Mouse (Mus musculus) right cerebral cortex, adult 18-20 months (tissue): ENCODE measurements around the gene Nmrk1.
A peak's percentile ranks its signal among the peaks of the same experiment; 100 is the strongest.

ENCODE experiments used
- DNase-seq: peaks from one replicate; pipeline ENCODE4 v3.0.0; 2022; ENCODE audit warnings: mixed read lengths

Nmrk1 gene

GRCm38 (mm10) chr19:18654984-18655383 is 23.2 kb downstream of the Nmrk1 start:
- no peak for DNase-seq

DNA sequence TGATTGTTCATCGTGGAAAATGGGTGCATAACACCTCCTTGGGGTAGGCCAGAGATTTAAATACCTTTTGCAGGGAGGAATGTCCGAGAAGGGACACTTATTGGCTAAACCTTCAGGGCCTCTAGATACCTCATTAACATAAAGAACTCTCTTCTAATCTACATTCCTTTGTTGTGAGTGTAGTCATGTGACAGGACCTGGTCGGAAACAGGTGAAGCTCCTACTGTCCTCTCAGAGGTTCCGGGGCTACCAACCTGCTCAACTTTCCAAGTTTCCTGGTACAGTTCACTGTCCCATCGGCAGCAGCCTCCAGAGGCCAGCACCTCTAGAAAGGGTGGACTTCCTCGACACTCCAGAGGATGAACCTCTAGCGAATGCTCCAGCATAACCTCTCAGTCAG is 24.2 kb downstream of the Nmrk1 start:
- DNase-seq = no peak

DNA sequence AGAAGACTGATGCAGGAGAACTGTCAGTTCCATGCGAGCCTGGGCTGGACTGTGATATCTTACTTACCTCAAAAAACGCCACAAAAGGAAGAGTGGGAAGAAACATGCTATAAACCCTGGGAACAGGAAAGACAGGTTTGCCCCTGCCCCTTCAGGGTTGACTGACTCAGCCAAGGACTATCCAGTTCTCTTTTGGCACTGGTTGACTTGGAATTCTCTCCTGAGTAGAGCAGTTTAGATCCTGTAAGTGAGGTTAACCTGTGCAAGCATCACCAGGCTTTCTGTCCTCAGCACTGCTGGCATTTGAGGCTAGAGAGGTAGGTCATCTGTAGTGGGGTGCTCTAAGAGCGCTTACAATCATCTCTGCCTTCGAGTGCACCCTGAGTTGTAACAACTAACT is 26.7 kb downstream of the Nmrk1 start:
- no peak for DNase-seq

DNA sequence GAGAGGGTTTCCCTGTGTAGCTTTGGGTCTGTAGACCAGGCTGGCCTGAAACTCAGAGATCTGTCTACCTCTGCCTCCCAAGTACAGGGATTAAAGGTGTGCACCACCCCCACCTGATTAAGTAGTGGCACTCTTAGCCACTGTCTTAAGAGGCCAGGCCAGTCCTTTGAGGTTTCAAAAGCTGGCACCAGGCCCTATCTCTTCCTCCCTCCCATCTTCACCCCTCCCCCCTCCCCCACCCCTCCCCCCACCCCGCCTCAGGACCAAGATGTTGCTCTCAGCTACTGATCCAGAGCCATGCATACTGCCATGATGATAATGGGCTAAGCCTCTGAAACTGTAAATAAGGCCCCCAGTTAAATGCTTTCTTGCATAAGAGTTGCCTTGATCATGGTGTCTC is 27.6 kb downstream of the Nmrk1 start:
- no peak for DNase-seq

DNA sequence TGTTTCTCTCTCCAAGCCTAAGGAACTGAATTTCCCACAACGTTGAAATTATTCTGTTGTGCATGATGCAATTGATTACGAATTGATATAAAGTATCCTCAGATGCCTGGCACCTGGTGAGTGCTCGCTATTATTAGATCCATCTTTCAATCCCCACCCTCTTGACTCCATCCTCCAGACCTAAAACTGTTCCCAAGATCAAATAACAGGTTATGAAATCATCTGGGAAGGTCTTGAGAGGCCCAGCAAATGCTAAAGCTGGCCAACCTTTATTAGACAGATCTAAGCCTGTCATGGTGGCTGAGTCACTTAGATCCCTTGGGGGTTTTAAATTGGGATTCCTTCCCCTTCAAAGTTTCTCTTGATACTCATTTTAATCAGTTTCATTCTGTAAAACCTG is 28.7 kb downstream of the Nmrk1 start:
- no peak for DNase-seq

DNA sequence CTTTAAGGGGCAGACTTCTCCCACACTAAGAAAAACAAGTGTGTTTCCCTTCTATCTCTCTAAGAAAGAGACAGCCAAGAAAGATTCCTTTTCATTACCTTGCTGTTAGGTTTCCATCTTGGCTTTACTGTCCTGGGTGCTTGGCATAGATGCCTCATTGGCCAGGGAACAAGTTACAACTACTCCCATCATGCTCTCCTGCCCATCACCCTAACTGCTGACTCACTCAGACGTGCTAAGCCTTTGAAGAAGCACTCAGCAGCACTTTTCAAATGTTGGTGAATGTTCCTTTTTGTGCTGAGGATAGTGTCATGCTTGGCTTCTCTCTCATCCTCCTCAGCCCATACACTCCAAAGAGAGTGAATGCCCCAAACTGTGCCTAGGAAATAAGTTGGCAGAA is 29.9 kb downstream of the Nmrk1 start:
- DNase-seq = no peak

DNA sequence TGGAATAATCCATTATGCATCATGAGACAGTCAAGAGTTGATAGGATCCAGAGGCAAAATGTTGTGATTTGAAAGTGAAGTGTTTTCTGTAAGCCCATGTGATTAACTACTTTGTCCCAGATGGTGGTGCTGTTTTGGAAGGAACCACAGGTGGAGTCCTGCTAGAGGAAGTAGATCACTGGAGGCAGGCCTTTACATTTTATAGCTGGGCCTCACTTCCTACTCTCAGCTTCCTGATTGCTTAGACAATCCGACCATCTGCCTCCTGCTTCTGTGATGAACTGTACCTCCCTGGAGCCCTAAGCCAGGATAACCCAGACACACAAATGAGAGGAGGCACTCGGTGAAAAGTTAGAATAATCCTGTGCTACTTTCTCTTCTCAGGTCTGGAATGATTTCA is 32.2 kb downstream of the Nmrk1 start:
- no peak for DNase-seq

DNA sequence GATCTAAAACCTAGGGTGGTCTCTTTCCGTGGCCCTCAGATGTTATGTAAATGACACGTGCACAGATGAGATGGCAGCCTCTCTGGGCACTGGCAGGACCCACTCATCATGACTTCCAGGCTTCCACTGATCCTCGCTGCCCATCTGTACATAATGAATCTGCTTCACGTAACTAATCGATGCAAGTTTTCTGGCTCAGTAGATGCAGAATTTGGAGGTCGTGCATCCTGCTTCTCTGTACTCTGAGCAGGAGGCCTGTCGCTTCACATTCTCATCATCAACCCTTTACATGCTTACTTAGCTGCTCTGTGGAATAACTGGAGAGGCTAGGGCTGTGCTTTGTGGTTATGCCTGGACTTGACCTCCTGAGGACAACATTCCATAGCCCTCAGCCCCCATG is 35.2 kb downstream of the Nmrk1 start:
- DNase-seq = no peak

GRCm38 (mm10) chr19:18669551-18669950 is 37.8 kb downstream of the Nmrk1 start:
- DNase-seq = no peak

DNA sequence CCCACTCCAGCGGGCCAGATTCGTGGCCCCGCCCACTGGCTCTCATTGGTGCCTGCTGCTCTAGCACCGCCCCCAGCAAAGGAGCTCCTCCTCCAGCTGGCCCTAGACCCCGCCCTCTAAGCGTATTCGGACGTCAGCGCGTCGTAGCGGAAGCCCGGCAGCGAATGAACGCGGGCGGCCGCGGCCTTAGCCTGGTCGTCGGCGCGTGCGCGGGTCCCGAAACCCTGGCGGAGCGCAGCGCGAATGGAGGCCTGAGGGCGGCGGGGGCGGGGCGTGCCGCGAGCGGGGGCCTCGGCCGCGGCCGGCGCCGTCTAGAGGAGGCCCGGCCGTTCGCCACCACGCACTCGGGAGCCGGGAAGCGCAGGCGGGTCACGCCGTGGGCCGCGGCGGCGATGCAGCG is 38.9 kb downstream of the Nmrk1 start, which contains the start of gene Carnmt1:
Carnmt1 (plus strand) TSS at position 157 of the 400 bp plus-strand sequence.
- DNase-seq = peak; percentile 98

- DNase-seq = peak; percentile 62
These were observed 39.4 kb downstream of the Nmrk1 start for GRCm38 (mm10) chr19:18671056-18671741.

- no peak for DNase-seq
These were observed 40.7 kb downstream of the Nmrk1 start for GRCm38 (mm10) chr19:18672498-18672897.

- no peak for DNase-seq
These were observed 41.4 kb downstream of the Nmrk1 start for GRCm38 (mm10) chr19:18673116-18673515.

DNA sequence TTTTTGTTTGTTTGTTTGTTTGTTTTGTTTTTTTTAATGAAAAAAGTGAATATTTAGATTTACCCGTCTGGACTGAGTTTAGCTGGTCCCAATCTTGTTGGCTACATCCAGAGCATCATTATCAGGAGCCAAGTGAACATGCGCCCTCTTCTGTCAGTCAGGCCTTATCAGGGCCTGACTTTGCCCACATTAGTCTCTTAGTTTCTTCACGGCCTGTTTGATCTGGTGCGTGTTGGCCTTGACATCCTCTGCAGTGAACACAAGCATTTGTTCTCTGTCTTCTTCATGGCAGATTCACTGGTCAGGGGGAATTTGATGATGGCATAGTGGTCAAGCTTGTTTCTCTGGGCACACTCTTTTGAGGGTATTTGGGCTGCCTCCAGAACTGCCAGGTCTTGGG is 50.4 kb downstream of the Nmrk1 start:
- no peak for DNase-seq

- DNase-seq = peak; percentile 13
These were observed 55.8 kb downstream of the Nmrk1 start for GRCm38 (mm10) chr19:18687556-18687955.

DNA sequence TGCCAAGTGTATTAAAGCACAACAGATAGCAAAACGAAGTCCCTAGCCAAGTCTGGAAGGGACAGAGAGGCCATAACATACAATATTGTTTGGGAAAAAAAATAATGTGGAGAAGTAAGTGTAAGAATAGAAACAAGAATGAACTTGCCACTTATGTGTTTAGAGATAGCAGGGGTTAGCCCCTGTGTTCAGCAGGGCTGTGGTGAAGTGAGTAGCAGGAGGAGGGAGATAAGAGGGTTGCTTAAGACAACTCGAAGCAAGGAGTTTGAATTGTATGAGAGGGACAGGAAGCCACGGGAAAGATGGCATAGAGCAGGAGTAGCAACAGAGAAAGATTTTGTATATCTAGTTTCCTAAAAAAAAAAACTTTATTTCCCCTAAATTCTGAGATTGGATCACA is 60.4 kb downstream of the Nmrk1 start:
- DNase-seq = no peak

GRCm38 (mm10) chr19:18692768-18693167 is 61.0 kb downstream of the Nmrk1 start:
- DNase-seq = no peak

GRCm38 (mm10) chr19:18695116-18695515 is 63.4 kb downstream of the Nmrk1 start:
- no peak for DNase-seq

GRCm38 (mm10) chr19:18695552-18695951 is 63.8 kb downstream of the Nmrk1 start:
- DNase-seq = no peak
